Mouse (Mus musculus) CH12F3 (cell line): ENCODE measurements around the gene Hjurp.

Experiments used
- in situ Hi-C: fragments of 300-500 bp; cut with MboI; formaldehyde crosslinking; loops from 2 replicates; pipeline ENCODE4 v1.14.3; 2020; ENCODE audit warnings: low sequenced_read_pairs

The Hjurp gene

DNA sequence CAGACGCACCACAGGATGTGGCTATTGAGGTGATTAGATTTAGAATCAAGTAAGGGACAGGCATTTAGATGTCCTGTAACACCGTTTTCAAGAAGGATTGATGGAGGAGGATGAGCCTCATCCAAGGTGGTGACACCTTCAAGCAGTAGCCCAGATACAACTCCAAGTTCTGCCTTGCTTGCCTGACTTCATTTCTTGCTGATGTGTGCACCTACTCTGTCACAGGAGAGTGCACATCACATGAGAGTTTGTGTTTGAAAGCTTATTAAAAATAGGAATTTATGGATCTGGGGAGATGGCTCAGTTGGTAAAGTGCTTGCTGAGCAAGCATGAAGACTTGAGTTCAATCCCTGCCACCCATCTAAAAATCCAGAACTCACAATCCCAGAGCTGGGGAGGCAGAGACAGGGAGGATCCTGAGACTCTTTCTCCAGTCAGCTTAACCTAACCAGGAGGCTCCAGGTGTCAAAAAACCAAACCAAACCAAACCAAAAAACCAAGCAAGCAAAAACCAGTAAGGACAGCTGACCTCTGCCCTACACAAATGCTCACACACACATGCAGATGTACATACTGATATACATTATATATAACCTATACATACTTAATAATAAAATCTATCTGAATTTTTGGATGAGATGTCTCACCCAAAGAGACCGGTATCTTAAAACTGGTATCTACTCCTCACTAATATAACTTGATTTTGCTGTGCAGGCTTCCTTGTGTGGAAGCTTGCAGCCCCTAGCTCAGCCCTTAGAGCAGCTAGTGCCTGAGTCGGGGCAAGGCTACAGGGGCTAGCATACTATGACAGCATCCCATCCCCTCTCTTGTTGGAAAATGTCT is 21.5 kb upstream of the Hjurp start:
- in situ Hi-C loops = loop anchor here (25.0 kb wide), 1 partner anchor 162 kb away; the partner anchor contains the start of gene Ugt1a6a

DNA sequence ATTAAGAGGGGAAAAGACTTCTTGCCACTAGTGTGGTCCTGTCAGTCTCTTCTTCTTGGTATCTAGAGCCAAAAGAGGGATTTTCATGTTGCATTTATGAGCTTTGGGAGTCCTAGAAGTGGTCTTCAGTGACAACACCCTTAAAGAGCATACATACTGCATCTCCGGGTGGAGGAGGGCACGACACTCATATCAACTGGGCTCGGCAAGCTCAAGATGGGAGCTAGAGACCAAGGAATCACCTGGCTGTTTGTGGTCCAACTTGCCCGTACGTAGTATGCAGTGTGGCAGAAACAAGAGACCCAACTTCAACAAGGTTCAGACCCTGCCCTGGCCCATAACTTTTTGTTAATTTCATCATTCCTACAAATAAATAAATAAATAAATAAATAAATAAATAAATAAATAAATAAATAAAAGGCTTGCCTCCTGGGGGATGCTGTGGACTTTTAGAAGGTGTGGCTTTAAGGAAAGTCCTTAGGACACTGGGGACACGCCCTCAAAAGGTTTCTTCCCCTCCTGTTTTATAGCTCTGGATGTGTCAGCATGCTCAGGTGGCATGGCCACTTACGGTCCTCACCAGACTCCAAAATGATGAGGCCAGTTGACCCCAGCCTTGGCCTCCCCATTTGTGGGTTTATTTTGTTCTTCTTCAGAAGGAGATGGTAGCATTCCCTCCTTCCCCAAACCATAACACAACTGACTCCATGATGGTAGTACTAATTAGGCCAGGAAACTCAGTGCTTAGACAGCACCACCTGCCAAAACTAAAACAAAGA is 20.2 kb upstream of the Hjurp start:
- in situ Hi-C loops = loop anchor here (25.0 kb wide), 1 partner anchor 160 kb away; the partner anchor contains the start of gene Ugt1a6a

DNA sequence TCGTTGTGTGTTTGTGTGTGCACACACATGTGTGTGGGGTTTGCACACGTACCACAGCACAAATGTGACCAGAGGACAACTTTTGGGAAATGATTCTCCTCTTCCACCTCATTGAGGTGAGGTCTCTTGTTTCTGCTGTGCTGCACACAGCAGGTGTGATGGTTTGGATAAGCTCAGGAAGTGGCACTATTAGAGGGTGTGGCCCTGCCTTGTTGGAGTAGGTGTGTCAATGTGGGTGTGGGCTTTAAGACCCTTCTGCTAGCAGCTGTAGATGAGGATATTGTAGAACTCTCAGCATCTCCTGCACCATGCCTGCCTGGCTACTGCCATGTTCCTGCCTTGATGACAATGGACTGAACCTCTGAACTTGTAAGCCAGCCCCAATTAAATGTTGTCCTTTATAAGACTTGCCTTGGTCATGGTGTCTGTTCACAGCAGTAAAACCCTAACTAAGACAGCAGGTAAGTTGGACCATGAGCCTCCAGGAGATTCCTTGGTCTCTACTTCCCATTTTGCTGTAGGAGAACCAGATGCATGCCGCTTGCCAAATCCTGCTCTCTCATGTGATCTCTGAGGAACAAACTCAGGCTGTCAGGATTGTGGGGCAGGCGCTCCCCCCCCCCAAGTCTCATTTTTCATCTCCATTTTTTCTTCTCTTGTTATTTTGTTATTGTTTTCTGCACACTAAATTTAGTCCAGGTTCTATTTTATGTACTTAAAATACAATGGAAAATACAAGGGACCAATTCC is 18.9 kb upstream of the Hjurp start:
- in situ Hi-C loops = loop anchor here (25.0 kb wide), 1 partner anchor 159 kb away; the partner anchor contains the start of gene Ugt1a6a

DNA sequence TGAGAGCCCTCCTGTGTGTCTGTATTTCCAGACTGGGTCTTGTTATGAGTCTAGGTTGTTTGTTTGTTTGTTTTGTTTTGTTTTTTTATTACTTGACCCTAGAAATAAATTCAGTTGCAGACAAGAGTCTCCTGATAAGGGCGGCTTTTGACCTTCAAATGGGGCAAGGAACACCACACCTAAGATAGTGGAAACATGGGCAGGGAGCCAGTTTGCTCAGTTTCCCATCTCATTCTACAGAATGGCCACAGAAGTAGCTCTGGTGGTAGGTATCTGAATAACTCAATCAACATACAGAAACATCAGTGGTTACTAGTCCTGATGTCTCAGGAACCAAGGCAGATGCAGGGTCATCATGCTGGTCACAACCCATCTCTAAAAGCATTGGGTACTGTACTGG is 17.2 kb upstream of the Hjurp start:
- in situ Hi-C loops = loop anchor here (25.0 kb wide), 1 partner anchor 157 kb away; the partner anchor contains the start of gene Ugt1a6a

DNA sequence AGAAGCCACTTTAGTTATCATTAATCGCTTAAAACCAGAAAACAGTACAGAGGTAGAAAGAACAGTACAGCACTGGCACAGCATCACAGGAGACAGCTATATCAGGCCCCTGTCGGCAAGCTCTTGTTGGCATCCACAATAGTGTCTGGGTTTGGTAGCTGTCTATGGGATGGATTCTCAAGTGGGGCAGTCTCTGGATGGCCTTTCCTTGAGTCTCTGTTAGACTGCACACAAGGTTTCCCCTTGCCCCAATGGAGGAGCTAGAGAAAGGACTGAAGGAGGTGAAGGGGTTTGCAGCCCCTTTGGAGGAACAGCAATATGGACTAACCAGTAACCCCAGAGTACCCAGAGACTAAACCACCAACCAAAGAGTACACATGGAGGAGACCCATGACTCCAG is 14.6 kb upstream of the Hjurp start:
- in situ Hi-C loops = loop anchor here (25.0 kb wide), 1 partner anchor 155 kb away; the partner anchor contains the start of gene Ugt1a6a

DNA sequence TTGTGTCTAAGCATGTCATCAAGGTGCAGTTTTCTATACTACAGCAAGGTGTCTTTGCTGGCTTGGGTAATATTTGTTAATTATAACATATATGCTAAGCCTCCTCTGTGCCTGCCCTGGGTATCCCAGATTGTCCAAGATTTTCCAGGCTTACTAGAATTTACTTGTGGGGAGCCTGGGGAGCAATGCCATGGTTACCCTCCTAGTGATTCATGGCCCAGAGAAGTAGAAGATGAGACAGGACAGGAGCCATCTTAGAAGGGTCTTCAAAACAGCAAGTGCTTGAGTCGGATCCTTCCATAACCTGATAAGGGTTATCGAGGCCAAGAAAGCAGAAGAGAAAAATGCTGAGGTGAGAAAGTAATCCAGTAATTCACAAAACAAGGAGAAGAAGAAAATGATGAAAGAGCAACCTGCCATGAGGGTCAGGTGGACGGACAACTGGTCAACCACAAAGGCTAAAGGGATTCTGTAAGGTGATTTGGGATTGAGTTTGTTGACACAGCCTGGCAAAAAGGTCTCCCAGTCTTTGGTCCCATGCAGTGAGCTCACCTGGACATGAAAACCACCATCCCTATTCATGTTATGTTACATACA is 14.1 kb upstream of the Hjurp start:
- in situ Hi-C loops = loop anchor here (25.0 kb wide), 1 partner anchor 154 kb away; the partner anchor contains the start of gene Ugt1a6a

DNA sequence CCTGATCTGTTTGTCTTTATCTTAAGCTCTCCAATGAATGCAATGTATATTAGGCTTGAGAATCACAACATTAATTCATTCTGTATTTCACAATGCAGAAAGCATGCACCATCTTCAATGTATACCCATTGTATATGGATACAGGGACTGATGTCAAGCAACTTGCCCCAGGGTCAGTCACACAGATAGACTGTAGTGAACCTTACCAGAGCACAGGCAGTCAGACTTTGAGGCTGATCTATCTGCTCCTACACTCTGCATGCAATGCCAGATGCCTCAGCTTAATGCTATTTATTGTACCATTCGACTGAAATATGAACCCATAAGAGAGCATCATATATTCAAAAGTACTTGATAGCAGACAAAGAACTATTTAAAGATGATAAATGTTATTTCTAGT is 13.1 kb upstream of the Hjurp start:
- in situ Hi-C loops = loop anchor here (25.0 kb wide), 1 partner anchor 153 kb away; the partner anchor contains the start of gene Ugt1a6a

DNA sequence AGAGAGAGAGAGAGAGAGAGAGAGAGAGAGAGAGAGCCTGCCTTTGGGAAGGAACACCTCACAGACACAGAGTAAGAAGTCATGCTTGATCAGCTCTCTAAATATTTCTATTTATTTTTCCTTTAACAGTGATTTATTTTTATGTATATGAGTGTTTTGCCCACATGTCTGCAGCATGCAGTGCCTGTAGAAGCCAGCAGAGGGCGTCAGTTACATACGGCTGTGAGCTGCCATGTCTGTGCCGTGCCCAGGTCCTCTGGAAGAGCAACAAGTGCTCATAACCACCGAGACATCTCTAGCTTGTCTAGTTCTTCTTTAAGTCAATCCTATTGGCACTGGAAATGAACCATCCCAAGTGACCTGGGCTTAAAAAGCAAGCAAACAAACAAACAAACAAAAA is 12.5 kb upstream of the Hjurp start:
- in situ Hi-C loops = loop anchor here (25.0 kb wide), 1 partner anchor 153 kb away; the partner anchor contains the start of gene Ugt1a6a

DNA sequence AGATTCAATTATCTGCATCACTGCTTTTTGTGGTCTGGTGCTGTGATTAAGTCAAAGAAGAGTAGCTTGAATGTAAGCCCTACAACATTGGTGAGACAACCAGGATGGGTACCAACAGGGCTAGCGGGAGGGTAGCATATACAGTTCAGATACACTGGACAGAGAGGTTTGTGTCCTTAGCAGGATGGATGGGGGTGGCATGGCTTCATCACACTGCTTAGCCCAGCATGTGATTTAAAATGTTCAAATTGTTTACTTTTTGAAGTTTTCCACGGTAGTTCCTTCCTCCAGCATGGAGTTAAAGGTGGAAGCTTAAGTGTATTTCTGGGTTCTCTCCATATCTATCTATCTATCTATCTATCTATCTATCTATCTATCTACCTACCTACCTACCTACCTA is 11.7 kb upstream of the Hjurp start:
- in situ Hi-C loops = loop anchor here (25.0 kb wide), 1 partner anchor 152 kb away; the partner anchor contains the start of gene Ugt1a6a

DNA sequence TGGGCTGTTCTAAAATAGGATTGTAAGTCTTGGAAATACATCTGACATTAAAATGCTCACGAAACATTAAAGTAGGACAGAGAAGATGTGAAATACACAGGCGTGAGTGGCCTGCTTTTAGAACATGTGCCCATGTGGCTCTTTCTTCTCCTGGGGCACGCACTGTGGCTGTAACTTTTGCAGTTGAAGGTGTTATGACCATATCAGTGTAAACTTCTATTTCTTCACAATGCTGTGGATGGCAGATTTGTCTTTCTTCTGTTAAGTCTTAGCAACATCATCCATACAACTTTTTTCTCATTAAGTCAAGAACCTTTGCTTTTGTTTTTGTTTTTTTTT is 11.3 kb upstream of the Hjurp start:
- in situ Hi-C loops = loop anchor here (25.0 kb wide), 1 partner anchor 151 kb away; the partner anchor contains the start of gene Ugt1a6a

DNA sequence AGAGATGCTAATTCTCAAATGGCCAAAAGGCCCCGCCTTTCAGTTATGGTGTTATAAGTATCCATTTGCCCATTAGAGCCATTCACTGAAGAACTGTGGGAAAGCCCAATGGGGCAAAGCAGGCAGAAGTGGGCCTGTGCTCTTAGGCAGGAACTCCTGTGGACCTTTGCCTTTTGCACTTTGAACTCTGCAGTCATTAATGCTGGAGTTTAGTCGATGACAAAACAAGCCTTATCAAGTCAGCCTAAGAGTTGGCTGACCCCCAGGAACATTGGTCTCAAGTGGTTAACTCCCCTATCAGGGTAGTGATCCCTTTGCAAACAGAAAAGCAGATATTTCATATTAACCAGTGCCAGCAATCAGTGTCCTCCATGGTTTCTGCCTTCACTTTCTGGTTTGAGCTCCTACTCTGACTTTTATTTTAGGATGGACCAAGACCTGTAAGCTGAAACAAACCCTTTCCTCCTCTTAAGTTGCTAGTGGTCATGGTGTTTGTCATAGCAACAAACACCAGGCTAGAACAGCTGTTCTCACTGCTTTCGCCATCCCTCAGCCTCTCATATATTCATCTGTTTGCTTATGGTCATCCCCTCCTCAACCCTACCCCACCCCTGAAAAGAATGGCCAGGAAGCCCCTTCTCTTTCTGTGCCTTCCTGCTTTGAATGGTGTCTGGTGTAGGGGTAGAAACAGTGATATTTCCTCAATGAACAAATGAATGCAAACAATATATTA is 10.8 kb upstream of the Hjurp start:
- in situ Hi-C loops = loop anchor here (25.0 kb wide), 1 partner anchor 151 kb away; the partner anchor contains the start of gene Ugt1a6a

DNA sequence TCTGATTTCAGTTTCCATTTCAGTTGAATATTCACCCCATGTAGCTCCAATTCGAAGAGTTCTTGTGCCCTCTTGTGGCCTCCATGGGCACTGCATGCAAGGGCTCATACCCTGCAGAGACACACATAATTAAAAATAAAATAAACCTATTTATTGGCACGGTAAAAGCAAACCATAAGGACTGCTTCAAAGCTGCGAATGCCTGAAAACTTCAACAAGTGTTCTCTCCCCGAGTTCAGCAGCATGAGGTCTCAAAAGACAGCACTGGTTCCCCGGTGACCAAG is 10.2 kb upstream of the Hjurp start:
- in situ Hi-C loops = loop anchor here (25.0 kb wide), 1 partner anchor 150 kb away; the partner anchor contains the start of gene Ugt1a6a

DNA sequence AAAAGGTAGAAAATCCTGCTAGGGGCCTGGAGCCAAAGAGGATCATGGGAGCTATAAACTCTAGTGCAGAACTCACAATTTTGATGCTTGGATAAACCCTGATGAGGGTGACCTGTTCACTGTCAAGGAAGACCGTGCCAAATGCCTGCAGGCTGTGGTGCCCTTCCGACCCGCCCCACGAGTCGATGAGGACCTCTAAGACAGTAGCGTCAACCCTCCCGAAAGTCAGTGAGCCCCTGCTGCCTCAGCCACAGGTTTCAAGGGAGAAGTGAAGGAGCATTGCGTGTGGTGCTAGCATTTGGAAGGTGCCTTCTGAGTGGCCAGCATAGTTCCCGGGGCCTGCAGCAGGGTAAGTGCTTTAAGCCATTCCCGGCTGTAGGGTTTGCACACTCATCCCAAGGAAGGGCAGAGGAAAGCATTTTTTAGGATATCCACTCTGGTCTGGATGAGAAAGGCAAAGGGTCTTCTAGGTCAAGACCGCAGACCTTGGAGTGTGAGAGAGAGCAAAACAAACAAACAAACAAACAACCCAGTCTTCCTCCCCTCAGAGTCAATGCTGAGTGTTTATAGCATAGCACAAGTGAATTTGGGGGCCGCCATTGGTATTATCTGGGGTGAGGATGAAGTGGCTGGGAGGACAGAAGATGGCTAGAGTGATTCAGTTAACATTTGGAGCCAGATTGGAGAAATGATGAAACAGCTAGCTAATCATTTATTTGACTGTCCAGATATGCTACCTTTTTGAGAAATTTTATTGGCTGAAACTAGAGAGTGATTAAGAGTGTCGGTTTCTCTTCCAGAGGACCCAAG is 9.7 kb upstream of the Hjurp start:
- in situ Hi-C loops = loop anchor here (25.0 kb wide), 1 partner anchor 150 kb away; the partner anchor contains the start of gene Ugt1a6a

DNA sequence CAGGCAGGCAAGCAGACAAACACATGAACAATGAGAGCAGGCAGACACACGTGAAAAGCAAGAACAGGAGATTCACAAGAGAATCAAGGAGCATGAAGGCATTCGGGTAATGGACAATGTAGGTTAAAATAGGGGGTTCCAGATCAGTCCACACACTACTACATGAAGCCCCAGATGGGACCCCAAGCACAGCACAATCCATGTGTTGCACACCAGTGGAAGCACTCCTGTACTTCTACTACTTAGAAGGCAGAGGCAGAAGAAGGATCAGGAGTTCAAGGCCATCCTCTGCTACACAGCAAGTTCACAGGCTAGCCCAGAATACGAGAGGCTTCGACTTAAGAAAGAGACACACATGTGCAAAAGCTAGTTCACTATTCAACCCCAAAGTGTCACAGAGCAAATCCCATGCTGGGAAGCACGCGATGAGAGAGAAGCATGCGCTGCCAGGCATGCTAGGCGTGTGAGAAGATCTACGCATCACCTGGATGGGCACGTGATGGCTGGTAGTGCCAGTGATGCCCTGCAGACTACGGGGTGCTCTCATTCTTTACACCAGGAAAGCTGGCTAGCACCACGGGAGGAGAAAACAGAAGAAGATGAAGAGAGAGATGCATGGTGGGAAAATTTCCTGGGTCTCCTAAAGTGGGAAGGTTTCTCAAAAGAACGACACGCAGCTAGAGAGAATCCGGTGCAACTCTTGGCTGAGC is 8.9 kb upstream of the Hjurp start:
- in situ Hi-C loops = loop anchor here (25.0 kb wide), 1 partner anchor 149 kb away; the partner anchor contains the start of gene Ugt1a6a

DNA sequence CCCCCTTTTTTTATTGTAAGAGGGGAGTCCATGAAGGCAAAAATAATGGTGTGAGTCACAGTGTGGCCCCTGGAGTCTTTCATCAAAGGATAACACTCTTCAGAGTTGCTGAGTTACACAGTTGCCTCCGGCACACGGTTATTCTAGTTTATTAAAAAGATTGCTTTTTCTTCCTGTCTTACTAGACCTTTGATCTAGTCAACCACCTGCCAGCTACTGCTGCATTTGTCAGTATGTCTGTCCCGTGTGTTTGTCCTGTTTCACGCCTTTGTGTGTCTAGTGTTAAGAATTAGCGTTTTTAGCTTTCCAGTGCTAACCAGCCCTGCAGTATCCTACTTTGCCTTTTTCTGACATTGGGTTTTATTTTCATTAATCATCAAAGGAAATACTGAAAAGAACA is 8.2 kb upstream of the Hjurp start:
- in situ Hi-C loops = loop anchor here (25.0 kb wide), 1 partner anchor 148 kb away; the partner anchor contains the start of gene Ugt1a6a

DNA sequence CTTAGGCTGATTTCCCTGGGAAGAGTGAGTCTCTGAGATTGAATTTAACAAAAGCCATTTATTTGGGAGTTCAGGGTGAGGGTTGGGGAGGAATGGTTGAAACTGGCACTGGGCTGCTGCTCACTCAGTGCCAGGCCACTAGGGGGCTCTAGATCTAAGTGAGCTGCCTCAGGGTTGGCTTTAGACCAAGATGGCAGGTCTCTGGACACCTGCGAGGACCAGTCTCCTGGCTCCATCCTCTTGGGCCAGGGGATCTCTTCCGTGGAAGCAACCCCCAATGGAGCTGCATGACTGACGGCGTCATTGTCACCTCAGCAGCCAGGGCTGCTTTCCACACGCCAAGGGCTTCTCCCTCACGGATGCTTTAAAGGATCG is 7.5 kb upstream of the Hjurp start:
- in situ Hi-C loops = loop anchor here (25.0 kb wide), 1 partner anchor 148 kb away; the partner anchor contains the start of gene Ugt1a6a

DNA sequence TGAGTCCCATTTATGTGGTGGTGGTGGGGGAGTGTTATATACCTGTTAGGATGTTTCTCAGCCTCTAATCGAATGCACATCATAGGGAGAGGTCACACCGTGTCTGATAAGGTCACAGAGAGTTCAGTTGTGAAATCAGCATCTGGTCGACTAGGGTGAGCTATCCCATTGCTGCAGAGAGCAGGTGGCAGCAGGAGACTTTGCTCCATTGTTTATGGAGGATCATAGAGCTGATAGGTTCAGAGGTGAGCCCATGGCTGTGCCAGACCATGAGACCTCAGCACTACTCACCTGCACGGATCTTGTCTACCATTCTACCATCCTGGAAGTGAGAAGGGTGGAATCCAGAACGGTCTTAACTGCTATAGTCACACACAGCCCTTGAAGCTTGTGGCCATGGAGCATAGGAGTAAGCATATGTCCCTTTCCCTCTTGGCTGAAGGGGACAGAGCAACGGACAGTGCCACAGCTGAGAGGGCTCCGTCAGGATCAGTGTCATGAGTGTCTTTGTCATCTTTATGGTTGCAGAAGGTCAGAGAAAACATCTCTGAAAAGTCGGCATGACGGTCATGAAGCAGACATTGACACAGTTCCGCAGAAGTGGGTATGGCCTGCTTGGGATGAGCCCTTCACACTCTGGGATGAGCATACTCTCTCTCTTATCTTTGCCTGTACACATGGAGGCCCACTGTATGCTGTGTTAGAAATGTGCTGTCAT is 7.0 kb upstream of the Hjurp start:
- in situ Hi-C loops = loop anchor here (25.0 kb wide), 1 partner anchor 147 kb away; the partner anchor contains the start of gene Ugt1a6a
